Mouse (Mus musculus) heart, embryonic 10.5 days (tissue): Measurements from ENCODE around the gene Ccdc188. TPM values are rescaled to one million over a fixed set of nuclear protein-coding genes. Genes with fewer than 3 reads are reported as not detected.

Experiments
- DNase-seq: peaks from one replicate; pipeline ENCODE4 v3.0.0-alpha.2; 2017; ENCODE audit warnings: low spot score
- H3K27ac ChIP-seq: fragments of 300-500 bp; sonication (generic); 2 replicates; pipeline ENCODE4 v1.5.1; 2016; ENCODE audit warnings: mild to moderate bottlenecking
- H3K27me3 ChIP-seq: fragments of 300-500 bp; sonication (generic); 2 replicates; pipeline ENCODE4 v1.6.1; 2016; ENCODE audit warnings: mild to moderate bottlenecking; ENCODE audit not compliant: poor library complexity, insufficient read depth, severe bottlenecking
- H3K36me3 ChIP-seq: fragments of 300-500 bp; sonication (generic); 2 replicates; pipeline ENCODE4 v1.6.1; 2016; ENCODE audit warnings: mild to moderate bottlenecking, moderate library complexity
- H3K4me1 ChIP-seq: fragments of 300-500 bp; sonication (generic); 2 replicates; pipeline ENCODE4 v1.6.1; 2016; ENCODE audit warnings: mild to moderate bottlenecking
- H3K4me3 ChIP-seq: fragments of 300-500 bp; sonication (generic); 2 replicates; pipeline ENCODE4 v1.5.1; 2016; ENCODE audit warnings: mild to moderate bottlenecking, moderate library complexity
- H3K9me3 ChIP-seq: fragments of 300-500 bp; sonication (generic); 2 replicates; pipeline ENCODE4 v1.6.1; 2016; ENCODE audit warnings: mild to moderate bottlenecking, moderate library complexity
- WGBS: fragments of 180-500 bp; shearing (Covaris S2); methylation state at CpG from one replicate; pipeline ENCODE4 v1.1.7; 2016; 5-methylcytosine and 5-hydroxymethylcytosine counted together
- polyA plus RNA-seq: library from polyadenylated mRNA; unstranded; fragments of >200 nt; fragmentation: Nextera tagmentation; extraction: Ambion mirVana; gene quantifications from 2 replicates; pipeline ENCODE4 v1.2.1, GENCODE M21; 2016

Ccdc188 gene
- polyA plus RNA-seq, 1 experiment from 2014 or later, result not detected

DNA sequence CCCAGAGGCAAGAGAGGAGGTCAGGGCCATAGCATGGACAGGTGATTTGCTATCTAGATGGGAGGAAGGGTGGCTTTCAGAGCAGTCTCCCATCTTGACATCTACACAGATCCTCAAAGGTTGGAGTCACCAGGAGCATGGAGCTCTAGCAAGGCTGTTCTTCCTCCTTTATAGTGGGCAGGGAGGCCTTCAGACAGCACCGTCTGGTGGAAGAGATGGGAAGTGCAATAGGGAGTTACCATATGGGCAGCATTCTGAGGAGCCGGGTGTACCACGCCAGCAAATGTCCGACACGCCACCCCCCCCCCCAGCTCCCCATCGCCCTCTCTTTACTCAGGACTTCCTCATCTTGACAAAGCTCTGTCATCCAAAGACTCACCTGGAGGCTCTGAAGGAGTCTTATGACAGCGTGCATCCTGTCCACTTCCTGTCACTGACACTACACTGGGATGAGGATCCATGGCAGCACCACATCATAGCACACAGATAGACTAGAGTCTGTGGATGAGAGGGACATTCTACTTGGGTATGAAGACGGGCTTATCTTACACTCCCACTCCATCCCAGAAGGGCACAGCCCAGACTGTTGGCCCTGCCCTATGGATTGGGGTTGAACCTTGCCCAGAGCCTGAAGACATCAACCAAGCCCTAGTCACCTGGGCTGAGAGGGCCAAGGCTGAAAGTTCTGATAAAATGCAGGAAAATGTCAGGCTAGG lies 6.8 kb upstream of the Ccdc188 start:
- DNase-seq, result no peak
- no peaks in the 10 kb centered on the region for H3K9me3 ChIP-seq
- H3K27me3 ChIP-seq, result peaks cover 45% of the 10 kb centered on the region
- no peak overlapping the region for H3K27ac ChIP-seq
- no peak overlapping the region for H3K4me3 ChIP-seq
- WGBS, result 16% methylated on average over 8 of the region's 8 CpGs
- H3K36me3 ChIP-seq, result no peaks in the 10 kb centered on the region
- H3K4me1 ChIP-seq, result peaks cover 19% of the 10 kb centered on the region

DNA sequence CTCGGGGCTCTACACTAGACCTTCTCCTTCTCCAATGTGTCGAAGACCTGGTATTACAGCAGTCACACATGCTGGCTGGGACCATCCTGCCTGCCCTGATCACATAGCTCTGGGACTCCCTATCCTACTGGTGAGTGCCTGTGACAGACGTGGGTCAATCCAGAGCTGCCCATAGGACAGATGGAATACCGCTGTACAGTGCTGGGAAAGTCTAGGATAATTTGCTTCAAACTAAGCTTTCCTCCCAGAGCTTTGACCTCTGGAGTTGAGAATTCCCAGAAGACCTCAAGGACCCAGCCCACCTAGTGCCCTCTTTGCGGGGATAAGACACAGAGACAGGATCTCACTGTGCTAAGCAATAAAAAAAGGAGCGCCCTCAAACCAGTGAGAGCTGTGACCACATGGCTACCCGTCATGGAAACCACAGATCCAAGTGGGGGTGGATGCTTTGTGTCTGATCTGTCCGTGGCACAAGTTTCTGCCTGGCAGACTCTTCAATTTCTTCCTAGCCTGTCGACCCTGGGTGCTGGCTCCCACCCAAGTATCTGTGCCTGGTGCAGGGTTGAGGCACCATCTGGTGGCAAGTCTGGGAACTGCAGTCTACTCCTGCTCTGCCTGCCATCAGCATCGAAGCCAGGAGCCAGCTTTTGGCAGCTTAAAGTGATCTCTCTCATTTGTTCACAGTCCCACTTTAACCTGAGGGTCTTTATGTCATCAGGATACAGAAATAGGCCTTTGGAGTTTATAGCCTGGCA lies 6.1 kb upstream of the Ccdc188 start:
- Histone ChIP-seq H3K9me3 (no peaks in the 10 kb centered on the region), H3K4me3 (no peak overlapping the region), H3K4me1 (peaks cover 19% of the 10 kb centered on the region), H3K27ac (no peak overlapping the region), H3K27me3 (peaks cover 40% of the 10 kb centered on the region), H3K36me3 (no peaks in the 10 kb centered on the region)
- DNase-seq, result peak; percentile 85
- 47% methylated on average over 10 of the region's 10 CpGs for WGBS

DNA sequence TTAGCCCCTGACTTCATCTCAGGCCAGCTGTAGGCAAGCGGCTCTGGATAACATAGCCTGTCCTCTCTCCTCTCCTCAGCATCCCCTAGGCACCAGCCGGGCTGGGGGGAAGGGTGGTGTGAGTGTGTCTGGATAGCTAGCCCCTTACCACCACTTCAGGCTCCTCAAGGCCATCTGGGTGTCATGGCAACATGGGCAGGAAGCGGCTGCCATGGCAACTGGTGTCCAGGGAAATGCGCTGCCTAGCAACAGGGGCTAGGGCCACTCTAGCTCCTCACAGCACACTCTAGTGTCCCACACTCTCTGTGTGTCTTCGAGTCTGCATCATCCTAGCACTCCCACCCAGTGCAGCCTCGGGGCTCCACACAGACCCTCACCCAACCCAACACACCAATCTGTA lies 4.0 kb upstream of the Ccdc188 start:
- Histone ChIP-seq H3K36me3 (no peaks in the 10 kb centered on the region), H3K27me3 (peaks cover 26% of the 10 kb centered on the region; the same call in 1 of the 2 replicates), H3K9me3 (no peaks in the 10 kb centered on the region), H3K4me1 (peaks cover 29% of the 10 kb centered on the region), H3K4me3 (no peak overlapping the region), H3K27ac (no peak overlapping the region)
- WGBS, result 62% methylated on average over 6 of the region's 6 CpGs
- no peak for DNase-seq

DNA sequence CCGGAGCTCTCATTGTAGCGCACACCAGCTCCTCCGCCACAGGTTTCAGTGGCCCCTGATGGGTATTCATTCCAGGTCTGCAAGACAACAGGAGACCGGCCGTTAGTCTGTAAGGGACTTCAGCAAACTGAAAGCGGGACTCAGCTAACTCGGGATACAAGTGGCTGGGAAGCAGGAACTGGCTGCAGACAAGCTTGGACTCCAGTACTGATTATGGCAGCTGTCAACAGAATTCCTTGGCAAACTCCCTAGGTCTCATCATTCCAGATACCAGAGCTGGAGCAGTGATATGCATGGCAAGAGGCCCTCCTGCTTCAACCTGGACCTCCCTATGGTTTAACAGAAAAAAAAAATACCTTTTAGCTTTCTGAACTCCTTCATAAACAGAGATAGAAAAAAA lies 2.8 kb upstream of the Ccdc188 start:
- Histone ChIP-seq H3K4me3 (no peak overlapping the region), H3K27ac (no peak overlapping the region), H3K36me3 (no peaks in the 10 kb centered on the region), H3K9me3 (no peaks in the 10 kb centered on the region), H3K4me1 (peaks cover 37% of the 10 kb centered on the region), H3K27me3 (peaks cover 14% of the 10 kb centered on the region; the same call in 1 of the 2 replicates)
- DNase-seq, result no peak
- WGBS, result 68% methylated on average over 7 of the region's 7 CpGs

DNA sequence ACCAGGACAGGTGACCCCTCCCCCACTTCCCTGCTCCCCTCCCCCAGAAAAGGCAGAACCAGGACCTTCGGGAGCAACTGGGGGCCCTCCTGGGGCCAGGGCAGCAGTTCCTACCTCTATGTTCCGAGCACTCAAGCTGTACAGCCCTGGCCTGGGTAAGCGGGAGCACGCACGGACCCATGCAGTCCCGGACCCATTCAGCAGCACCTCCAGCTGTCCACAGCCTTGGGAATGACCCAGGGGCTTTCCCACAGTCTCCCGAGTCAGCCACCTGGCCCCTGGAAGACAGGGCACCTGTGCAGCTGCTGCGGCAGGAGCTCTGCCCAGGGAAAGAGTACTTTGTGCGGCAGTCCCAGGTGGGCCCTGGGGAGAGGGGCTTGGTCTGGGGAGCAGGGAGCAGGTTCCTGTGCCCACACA lies 909 bp downstream of the Ccdc188 start:
- no peaks in the 10 kb centered on the region for H3K9me3 ChIP-seq
- peaks cover 27% of the 10 kb centered on the region for H3K36me3 ChIP-seq
- DNase-seq, result no peak
- peaks cover 46% of the 10 kb centered on the region for H3K4me1 ChIP-seq
- WGBS, result 73% methylated on average over 9 of the region's 9 CpGs
- H3K4me3 ChIP-seq, result no peak overlapping the region
- H3K27me3 ChIP-seq, result peaks cover under 1% of the 10 kb centered on the region; the same call in 1 of the 2 replicates
- H3K27ac ChIP-seq, result peak overlapping the region; percentile 48; the same call in 1 of the 2 replicates

DNA sequence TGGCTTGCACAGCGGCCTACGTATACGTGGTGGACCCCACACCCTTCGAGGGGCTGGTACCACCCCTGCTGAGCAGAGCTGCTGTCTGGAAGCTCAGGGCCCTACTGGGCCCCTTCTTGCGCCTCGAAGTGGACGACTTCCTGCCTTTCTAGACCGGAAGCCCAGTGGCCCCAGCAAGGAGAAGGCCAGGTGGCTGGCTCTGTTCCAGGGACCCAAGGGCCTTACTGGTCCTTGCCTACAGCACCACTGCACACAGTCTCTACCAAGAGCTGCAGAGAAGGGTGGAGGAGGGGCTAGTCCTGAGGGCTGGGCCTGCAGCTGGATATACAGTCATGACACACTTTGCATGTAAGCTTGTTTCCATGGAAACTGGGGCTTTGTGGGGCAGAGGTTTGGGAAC lies 2.3 kb downstream of the Ccdc188 start:
- no peak for DNase-seq

DNA sequence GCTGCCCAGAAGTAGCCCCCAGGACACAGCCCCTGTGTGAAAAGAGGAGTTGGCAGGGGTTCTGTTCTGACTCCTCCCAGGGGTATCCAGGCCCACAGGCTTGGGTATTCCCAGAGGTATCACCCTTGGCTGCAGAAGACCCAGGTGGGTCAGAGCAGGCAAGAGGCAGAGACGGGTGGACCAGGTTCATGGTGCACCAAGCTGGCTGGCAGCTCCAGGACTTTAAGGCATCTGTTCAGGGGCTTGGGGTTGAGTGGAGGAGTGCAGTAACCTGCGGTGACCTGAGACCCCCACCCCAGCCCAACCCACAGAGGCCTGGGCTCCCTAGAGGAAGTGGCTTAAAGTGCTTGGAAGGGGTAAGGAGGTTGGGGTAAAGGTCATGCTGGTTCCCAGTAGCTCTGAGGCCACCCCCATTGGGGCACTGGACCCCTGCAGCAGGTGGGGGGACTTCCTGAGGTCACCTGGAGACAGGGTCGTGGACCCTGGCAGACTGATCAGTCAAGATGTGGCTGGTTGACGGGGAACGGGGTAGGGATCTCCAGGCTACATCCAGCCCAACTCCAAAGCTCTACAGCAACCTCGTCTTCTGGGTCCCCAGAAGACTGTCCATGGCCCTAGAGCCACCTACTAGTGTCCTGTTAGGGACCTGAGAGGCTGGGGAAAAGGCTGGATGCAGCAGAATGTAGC lies 3.3 kb downstream of the Ccdc188 start:
- Histone ChIP-seq H3K27me3 (no peaks in the 10 kb centered on the region), H3K27ac (0 out of 2 replicates have a peak overlapping the region, but pooled peaks have one; percentile 48), H3K4me3 (no peak overlapping the region), H3K36me3 (peaks cover 52% of the 10 kb centered on the region), H3K4me1 (peaks cover 35% of the 10 kb centered on the region), H3K9me3 (no peaks in the 10 kb centered on the region)
- 88% methylated on average over 6 of the region's 6 CpGs for WGBS
- DNase-seq, result no peak

More for the DNA sequence above, 2.3 kb downstream of the Ccdc188 start:
- Histone ChIP-seq H3K27me3 (no peaks in the 10 kb centered on the region), H3K4me3 (no peak overlapping the region), H3K4me1 (peaks cover 34% of the 10 kb centered on the region), H3K9me3 (no peaks in the 10 kb centered on the region), H3K36me3 (peaks cover 42% of the 10 kb centered on the region), H3K27ac (peak overlapping the region; percentile 48)
- WGBS, result 68% methylated on average over 8 of the region's 8 CpGs

DNA sequence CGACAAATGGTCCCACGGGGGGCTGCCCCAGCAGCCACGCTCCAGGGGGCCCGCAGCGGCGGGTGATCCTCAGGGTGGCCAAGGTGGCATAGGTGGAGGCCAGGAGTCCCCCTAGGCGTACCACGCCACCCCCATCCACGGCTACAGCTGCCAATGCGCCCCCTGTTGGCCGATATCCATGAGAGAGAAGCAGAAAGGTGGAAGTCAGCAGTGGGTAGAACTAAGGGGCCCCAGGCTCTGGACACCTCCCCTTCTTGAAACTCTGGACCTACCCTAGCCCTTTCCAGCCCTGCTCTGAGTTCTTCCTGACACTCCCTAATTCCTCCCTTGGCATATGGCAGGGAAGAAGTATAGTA lies 3.8 kb downstream of the Ccdc188 start:
- Histone ChIP-seq H3K36me3 (peaks cover 57% of the 10 kb centered on the region), H3K27ac (no peak overlapping the region), H3K9me3 (no peaks in the 10 kb centered on the region), H3K4me1 (peaks cover 41% of the 10 kb centered on the region), H3K4me3 (no peak overlapping the region), H3K27me3 (no peaks in the 10 kb centered on the region)
- DNase-seq, result no peak
- 67% methylated on average over 11 of the region's 11 CpGs for WGBS

DNA sequence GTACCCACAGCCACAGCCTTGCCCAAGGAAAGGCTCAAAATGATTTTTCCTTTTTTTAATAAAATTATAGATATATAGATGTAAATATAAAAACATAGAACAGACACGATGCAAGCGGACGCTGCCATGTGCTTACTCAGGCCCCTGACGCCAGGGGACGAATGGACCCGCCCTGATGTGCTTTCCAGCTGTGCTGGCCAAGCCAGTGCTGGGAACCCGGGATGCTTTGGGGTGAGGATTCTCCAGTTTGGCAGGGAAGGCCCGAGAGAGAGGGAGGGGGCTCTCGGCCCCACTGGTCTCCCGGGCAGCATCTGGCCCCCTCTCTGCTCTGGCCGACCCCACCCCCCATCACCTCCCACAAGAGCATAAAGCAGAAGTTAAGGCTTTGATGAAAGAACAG lies 4.5 kb downstream of the Ccdc188 start:
- Histone ChIP-seq H3K27ac (no peak overlapping the region), H3K36me3 (peaks cover 63% of the 10 kb centered on the region), H3K27me3 (no peaks in the 10 kb centered on the region), H3K9me3 (no peaks in the 10 kb centered on the region), H3K4me1 (peaks cover 46% of the 10 kb centered on the region), H3K4me3 (no peak overlapping the region)
- 82% methylated on average over 11 of the region's 11 CpGs for WGBS
- DNase-seq, result no peak

DNA sequence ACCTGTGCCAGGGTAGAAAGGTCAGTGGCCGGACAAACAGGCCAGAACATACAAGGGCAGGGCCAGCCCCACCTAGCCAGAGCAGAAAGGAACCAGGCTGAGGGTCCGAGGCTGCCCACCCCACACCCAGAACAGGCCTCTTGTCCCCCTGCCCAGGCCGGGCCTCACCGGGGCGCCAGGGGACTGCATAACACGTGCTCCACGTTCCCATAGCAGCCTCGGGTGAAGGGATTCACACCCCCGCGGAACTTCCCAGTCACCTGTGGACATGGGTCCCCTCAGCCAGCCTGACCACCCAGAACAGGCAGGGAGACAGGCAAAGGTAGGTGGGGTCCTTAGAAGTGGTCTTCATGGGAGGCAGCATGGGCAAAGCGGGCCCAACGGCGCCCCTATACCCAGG lies 9.5 kb downstream of the Ccdc188 start:
- Histone ChIP-seq H3K4me1 (peaks cover 61% of the 10 kb centered on the region), H3K4me3 (no peak overlapping the region), H3K27ac (peak overlapping the region; percentile 49; the same call in 1 of the 2 replicates), H3K9me3 (no peaks in the 10 kb centered on the region), H3K27me3 (no peaks in the 10 kb centered on the region), H3K36me3 (peaks cover 69% of the 10 kb centered on the region)
- DNase-seq, result no peak
- 92% methylated on average over 13 of the region's 13 CpGs for WGBS

DNA sequence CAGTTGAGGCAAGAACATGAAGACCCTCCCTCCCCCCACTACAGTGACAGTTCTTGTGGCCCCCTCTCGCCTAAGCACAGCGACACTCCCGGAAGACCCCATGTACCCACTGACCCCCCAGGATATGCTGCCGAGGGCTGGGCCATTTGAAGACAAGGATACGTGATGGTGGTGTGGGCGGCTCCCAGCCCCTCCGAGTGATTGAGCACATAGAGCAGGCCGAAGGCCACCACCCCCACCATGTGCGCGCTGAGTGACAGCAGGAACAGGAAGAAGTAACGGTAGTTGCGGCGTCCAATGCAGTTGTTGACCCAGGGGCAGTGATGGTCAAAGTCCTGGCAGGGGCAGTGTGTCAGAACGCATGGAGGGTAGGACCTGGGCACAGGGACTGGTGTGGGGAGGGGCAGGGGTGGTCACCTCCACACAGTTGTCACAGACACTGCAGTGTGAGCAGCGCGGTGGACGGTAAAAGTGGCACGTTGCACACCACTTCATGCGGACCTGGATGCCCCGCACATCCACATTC lies 10.3 kb downstream of the Ccdc188 start:
- DNase-seq, result no peak
- peaks cover 61% of the 10 kb centered on the region for H3K4me1 ChIP-seq
- no peak overlapping the region for H3K4me3 ChIP-seq
- no peaks in the 10 kb centered on the region for H3K9me3 ChIP-seq
- no peaks in the 10 kb centered on the region for H3K27me3 ChIP-seq
- H3K27ac ChIP-seq, result no peak overlapping the region
- WGBS, result 90% methylated on average over 20 of the region's 20 CpGs
- peaks cover 61% of the 10 kb centered on the region for H3K36me3 ChIP-seq

DNA sequence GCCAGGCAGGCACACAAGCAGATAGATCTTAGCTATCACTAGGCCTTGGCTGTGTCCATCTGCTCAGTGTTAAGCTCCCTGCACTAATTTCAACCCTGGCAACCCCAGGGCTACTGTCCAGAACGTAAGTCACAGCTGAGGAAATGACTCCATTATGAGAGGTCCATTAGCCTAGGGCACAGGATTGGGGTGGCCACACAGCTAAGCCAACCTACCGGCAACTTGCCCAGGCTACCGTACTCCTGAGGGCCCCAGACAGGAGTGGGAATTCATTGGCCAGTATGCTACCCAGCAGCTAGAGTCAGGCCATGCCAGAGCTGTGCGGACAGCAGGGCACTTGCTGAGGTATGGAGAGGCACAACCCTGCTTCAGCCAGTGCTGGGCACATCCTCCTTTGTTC lies 11.2 kb downstream of the Ccdc188 start:
- Histone ChIP-seq H3K4me3 (peak overlapping the region; percentile 38; the same call in 1 of the 2 replicates), H3K36me3 (peaks cover 54% of the 10 kb centered on the region), H3K27ac (peak overlapping the region; percentile 88), H3K9me3 (no peaks in the 10 kb centered on the region), H3K4me1 (peaks cover 70% of the 10 kb centered on the region), H3K27me3 (no peaks in the 10 kb centered on the region)
- no peak for DNase-seq
- WGBS, result 87% methylated on average over 4 of the region's 4 CpGs

DNA sequence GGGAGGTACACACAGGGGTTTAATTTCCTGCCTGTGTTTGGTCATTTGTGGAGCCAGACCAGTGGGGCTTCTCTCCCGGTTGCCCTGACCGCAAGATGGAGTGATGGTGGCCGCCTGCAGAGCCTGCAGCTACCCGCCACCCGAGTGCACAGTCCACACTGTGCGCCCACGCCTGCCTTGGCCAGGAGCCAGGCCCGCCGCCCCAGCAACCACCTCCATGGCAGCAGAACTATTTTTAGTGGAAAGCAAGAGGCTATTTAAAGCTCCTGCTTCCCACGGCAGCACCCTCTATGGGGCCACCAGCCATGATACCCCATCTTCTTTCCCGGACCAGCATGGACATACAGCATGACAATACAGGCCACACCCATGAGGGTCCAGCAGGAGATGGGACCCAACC lies 11.9 kb downstream of the Ccdc188 start:
- peak overlapping the region; percentile 88 for H3K27ac ChIP-seq
- peak overlapping the region; percentile 38 for H3K4me3 ChIP-seq
- DNase-seq, result no peak
- WGBS, result 35% methylated on average over 11 of the region's 11 CpGs
- peaks cover 47% of the 10 kb centered on the region for H3K36me3 ChIP-seq
- H3K9me3 ChIP-seq, result no peaks in the 10 kb centered on the region
- H3K4me1 ChIP-seq, result peaks cover 75% of the 10 kb centered on the region
- H3K27me3 ChIP-seq, result no peaks in the 10 kb centered on the region
